Mouse (Mus musculus) testis, postnatal 10 days (tissue): ENCODE measurements at regions not wholly inside any gene's neighbourhood (a gene's known extent, or its start where the extent isn't known, plus 50 kb on each side); places are given as distances from the start of the nearest gene placed in this dataset.

Experiments
- DNase-seq: peaks from one replicate; pipeline ENCODE4 v3.0.0; 2021; ENCODE audit warnings: low spot score

GRCm38 (mm10) chr6:51180881-51181875, 251.3 kb upstream of the Nfe2l3 start:
- DNase-seq = no peak

GRCm38 (mm10) chr6:51181905-51182304, 250.6 kb upstream of the Nfe2l3 start:
- DNase-seq = no peak

- DNase-seq = no peak
Measured at GRCm38 (mm10) chr6:51182771-51183284, 249.6 kb upstream of the Nfe2l3 start.

GRCm38 (mm10) chr6:51183576-51184420, 248.7 kb upstream of the Nfe2l3 start:
- DNase-seq = no peak

- DNase-seq = no peak
Measured at GRCm38 (mm10) chr6:51184500-51184899, 248.0 kb upstream of the Nfe2l3 start.

GRCm38 (mm10) chr6:51185201-51185600, 247.3 kb upstream of the Nfe2l3 start:
- DNase-seq = no peak

- no peak for DNase-seq
Measured at GRCm38 (mm10) chr6:51189173-51189572, 243.3 kb upstream of the Nfe2l3 start.

- DNase-seq = no peak
Measured at GRCm38 (mm10) chr6:51192826-51193225, 239.6 kb upstream of the Nfe2l3 start.

GRCm38 (mm10) chr6:51193356-51193755, 239.1 kb upstream of the Nfe2l3 start:
- DNase-seq = no peak

GRCm38 (mm10) chr6:51196391-51196790, 236.1 kb upstream of the Nfe2l3 start:
- no peak for DNase-seq

- no peak for DNase-seq
Measured at GRCm38 (mm10) chr6:51197000-51197774, 235.3 kb upstream of the Nfe2l3 start.

- no peak for DNase-seq
Measured at GRCm38 (mm10) chr6:51200207-51200606, 232.3 kb upstream of the Nfe2l3 start.

GRCm38 (mm10) chr6:51200837-51201236, 231.6 kb upstream of the Nfe2l3 start:
- no peak for DNase-seq

- no peak for DNase-seq
Measured at GRCm38 (mm10) chr6:51204306-51204705, 228.2 kb upstream of the Nfe2l3 start.

- no peak for DNase-seq
Measured at GRCm38 (mm10) chr6:51205411-51205810, 227.1 kb upstream of the Nfe2l3 start.

GRCm38 (mm10) chr6:51206712-51207505, 225.6 kb upstream of the Nfe2l3 start:
- peak; percentile 82 for DNase-seq

GRCm38 (mm10) chr6:51207587-51208361, 224.7 kb upstream of the Nfe2l3 start:
- DNase-seq = no peak

GRCm38 (mm10) chr6:51208660-51209396, 223.6 kb upstream of the Nfe2l3 start:
- DNase-seq = peak; percentile 47

GRCm38 (mm10) chr6:51211418-51211817, 221.1 kb upstream of the Nfe2l3 start:
- peak; percentile 45 for DNase-seq
